Mouse (Mus musculus): ENCODE results near the gene Ubxn2a.

Gene Ubxn2a

DNA sequence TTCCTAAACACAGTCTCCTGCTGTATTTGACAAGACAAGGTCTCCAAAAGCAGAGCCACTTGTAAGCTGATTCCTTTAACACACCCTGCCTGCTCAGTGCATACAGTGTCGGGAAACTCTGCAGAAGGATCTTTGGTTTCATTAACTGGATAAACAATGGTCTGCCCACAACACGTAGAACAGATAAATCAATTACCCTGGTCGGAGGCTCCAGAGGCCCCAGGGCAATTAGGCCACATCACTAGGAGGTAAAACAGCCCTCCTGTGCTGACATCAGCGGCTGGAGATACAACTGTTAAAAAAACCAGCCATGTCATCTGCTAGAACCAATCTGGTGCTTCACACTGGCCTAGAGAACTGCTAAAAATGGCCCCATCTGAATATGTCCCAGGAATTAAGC, 70.5 kb downstream of the Ubxn2a start:
- DNase-seq (ENCODE audit: low spot score in 2 of 2), result no peak

Data from frontal cortex, postnatal 25 days (tissue).